Mouse (Mus musculus) inflammation-experienced regulatory T-cells, adult 16 weeks (primary cell): ENCODE measurements around the gene Rccd1. TPM values are rescaled to one million over a fixed set of nuclear protein-coding genes. Genes with fewer than 3 reads are reported as not detected.

Source experiments
- polyA plus RNA-seq: library from polyadenylated mRNA; unstranded; fragments of 100-300 nt; shearing (Covaris generic); gene quantifications from one replicate; pipeline ENCODE4 v1.2.1, GENCODE M21; 2017

Rccd1 gene
- polyA plus RNA-seq, result 36.3 TPM

GRCm38 (mm10) chr7:80324043-80324815 lies at the start of gene Rccd1:
Gene Rccd1 (minus strand): TSS chr7:80324454.

DNA sequence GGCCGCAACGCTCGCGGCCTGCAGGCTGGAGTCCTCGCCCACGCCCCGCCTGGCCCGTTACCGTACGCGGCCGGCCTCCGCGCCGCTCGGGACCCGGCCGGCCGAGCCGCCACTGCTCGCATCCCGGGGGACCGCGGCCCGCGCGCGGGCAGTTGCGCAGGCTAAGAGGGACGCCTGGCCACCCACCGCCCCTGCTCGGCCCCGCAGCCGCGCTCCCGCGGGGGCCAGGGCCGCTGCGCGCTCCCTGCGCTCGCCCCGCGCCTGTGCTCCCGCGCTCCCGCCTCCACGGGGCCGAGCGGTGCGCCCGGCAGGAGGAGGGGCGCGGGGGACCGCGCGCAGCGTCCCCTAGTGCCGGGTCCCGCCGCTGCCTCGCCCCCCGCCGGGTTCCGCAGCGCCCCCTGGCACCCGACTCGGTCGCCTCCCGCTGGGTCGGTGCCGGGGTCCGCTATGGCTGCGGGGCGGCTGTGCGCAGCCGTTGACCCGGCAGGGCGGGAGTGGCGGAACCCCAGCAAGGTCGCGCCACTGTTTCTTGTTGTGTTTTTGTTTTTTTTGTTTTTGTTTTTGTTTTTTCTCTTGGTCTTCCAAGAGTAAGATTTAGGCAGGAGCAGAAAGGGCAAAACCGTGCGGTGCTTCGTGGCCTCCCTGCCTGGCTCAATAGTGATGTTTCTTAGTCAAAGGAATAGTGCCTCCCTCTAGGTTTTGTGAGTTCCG lies 46.9 kb upstream of the Rccd1 start, which contains the start of gene Man2a2:
Man2a2 (minus strand) TSS at position 335 of the 711 bp plus-strand sequence.

GRCm38 (mm10) chr7:80342858-80343257 lies 18.6 kb upstream of the Rccd1 start, which contains the start of gene Hddc3:
Gene Hddc3 (plus strand): TSS chr7:80343104.

GRCm38 (mm10) chr7:80340793-80341192 lies 16.5 kb upstream of the Rccd1 start, which contains the start of gene Unc45a:
Gene Unc45a (minus strand): TSS chr7:80341005.

DNA sequence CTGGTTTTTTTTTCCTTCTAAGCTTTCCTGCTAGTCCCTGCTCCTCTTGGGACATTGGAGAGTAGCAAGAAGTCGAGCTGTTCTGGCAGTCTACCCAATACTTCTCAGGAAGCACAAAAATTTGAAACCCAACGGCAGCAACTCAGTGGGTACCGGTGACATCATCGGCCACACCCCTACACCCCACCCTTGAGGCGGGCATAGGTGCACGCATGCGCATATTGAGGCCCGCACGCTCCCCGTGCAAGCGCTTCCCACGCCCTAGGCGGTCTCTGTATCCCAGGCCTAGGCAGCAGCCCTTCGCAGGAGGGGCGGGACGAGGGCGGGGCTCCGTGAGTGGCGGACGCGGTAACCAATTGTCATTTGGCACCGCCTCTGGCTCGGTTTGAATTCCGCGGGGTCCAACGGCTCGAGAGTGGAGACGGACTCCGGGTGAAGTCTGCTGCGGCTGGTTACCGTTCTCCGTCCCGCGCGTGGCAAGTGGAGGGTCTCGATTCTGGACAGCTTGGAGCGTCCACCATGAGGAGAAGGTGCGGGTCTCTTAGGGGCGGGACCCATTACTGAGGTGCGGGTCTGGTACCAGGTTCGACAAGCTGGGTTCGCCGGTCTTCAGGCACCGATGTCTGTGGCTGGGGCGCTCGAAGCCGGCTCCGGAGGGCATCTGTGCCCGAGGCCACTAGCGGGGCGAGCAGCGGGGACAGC lies 30.0 kb downstream of the Rccd1 start, which contains the start of gene Prc1:
Prc1 (plus strand) TSS at position 389 of the 702 bp plus-strand sequence.

GRCm38 (mm10) chr7:80268897-80269750 lies 55.1 kb downstream of the Rccd1 start, which contains the start of gene Vps33b:
Gene Vps33b (plus strand): TSS chr7:80269649.

DNA sequence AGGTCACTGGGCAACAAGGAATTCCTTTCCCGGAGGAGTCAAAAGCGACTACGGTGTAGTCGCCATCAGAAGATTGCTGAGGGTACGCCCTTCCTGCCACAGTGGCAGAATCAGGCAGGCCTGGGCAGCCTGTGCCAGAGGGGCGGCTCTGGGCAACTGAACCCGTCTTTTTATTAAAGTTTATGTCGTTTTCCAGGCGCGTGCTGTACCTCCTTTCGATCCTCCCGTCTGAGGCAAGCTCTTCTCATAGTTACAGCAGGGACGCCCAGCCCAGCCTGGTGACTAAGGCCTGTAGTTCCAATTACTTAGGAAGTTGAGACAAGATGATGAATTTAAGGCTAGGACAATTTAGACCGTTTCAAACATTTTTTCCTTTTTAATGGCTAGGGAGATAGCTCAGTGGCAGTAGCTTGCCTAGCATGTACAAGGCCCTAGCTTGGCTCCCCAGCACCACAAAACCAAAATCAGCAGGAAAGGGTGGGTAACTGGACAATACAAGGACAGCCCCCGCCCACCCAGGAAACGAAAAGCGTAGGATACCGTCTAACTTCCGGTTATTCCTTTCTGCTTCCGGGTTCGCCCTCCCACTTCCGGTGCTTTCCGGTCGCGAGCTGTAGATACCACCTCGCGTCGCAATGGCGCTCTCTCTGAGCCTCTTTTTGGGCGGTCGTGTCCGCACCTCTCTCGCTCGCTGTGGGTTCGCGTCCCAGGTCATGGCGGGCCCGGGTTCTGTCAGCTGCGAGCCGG lies 63.5 kb downstream of the Rccd1 start, which contains the start of gene Ngrn:
Ngrn (plus strand) TSS at position 591 of the 747 bp plus-strand sequence.

DNA sequence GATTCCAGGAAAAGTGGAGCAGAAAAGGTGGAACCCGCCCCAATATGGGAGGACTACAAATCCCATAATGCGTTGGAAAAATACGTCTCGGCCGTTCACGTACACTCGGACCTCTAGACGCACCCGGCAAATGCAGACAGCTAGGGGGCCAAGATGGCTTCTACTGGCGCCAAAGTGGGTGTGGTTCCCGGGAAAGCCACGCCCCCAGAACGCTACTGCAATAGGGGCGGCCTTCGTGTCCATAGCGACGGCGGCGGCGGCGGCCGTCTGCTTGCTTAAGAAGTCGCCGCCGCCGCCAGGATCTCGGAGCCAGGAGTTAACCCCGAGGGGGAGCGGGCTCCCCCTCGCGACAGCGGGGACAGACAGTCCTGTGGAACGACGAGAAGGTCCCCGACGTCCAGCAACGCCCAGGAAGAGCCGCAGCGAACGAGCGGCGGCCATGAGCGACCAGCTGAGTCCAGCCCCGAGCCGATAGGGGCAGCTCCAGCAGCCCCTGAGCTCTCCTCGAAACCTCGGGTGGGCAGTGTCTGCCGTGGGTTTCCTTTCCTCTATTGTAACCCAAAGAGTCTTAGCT lies 78.0 kb downstream of the Rccd1 start, which contains the start of gene Ttll13:
Ttll13 (plus strand) TSS at position 229 of the 574 bp plus-strand sequence.

Other genes starting within 250 kb of the Rccd1 start
- gene Idh2, start 209.1 kb downstream of the Rccd1 start, polyA plus RNA-seq, result 52.6 TPM
- 10.4 TPM for gene Sema4b, start 137.6 kb downstream of the Rccd1 start, polyA plus RNA-seq
- gene Cib1, start 91.6 kb downstream of the Rccd1 start, polyA plus RNA-seq, result 176 TPM
- 12.7 TPM for gene Gdpgp1, start 91.6 kb downstream of the Rccd1 start, polyA plus RNA-seq
- not detected for gene Ttll13, start 78.1 kb downstream of the Rccd1 start, polyA plus RNA-seq
- 66.5 TPM for gene Ngrn, start 63.2 kb downstream of the Rccd1 start, polyA plus RNA-seq
- 43.5 TPM for gene Vps33b, start 54.8 kb downstream of the Rccd1 start, polyA plus RNA-seq
- gene Prc1, start 30.0 kb downstream of the Rccd1 start, polyA plus RNA-seq, result 13.7 TPM
- gene Unc45a, start 16.6 kb upstream of the Rccd1 start, polyA plus RNA-seq, result 110 TPM
- gene Hddc3, start 18.6 kb upstream of the Rccd1 start, polyA plus RNA-seq, result 10.2 TPM
- 14.5 TPM for gene Man2a2, start 46.9 kb upstream of the Rccd1 start, polyA plus RNA-seq
- 1.3 TPM for gene Fes, start 63.5 kb upstream of the Rccd1 start, polyA plus RNA-seq
- gene Furin, start 81.0 kb upstream of the Rccd1 start, polyA plus RNA-seq, result 4.7 TPM
- gene Blm, start 210.7 kb upstream of the Rccd1 start, polyA plus RNA-seq, result 6.1 TPM